Mouse (Mus musculus): ENCODE measurements around the gene 4930442H23Rik. TPM values are rescaled to one million over a fixed set of nuclear protein-coding genes. Genes with fewer than 3 reads are reported as not detected.
"Not testable (repeated sequence)": the region's sequence is repeated elsewhere in the genome, so short reads cannot be mapped to it uniquely, and the experiment has no call there.

4930442H23Rik gene
- polyA plus RNA-seq, 1 experiment from 2014 or later = not detected

GRCm38 (mm10) chr10:81181860-81182259, 1.8 kb downstream of the 4930442H23Rik start:
- WGBS = 68% methylated on average over 12 of the region's 12 CpGs
- peaks cover 79% of the 10 kb centered on the region for H3K36me3 ChIP-seq (ENCODE audit: control insufficient read depth, insufficient read depth, low read length)
- H3K4me3 ChIP-seq (ENCODE audit: control insufficient read depth in 1 of 2, insufficient read depth in 1 of 2, low read depth in 1 of 2, low read length in 2 of 2); ATAC-seq (ENCODE audit: insufficient number of reproducible peaks, insufficient read depth, low FRiP score, low read depth); H3K27me3 ChIP-seq (ENCODE audit: control insufficient read depth, insufficient read depth, low read length); H3K4me2 ChIP-seq (ENCODE audit: low read length); H3K9ac ChIP-seq (ENCODE audit: low read length); H3K9me3 ChIP-seq (ENCODE audit: control insufficient read depth, low read length): not testable (repeated sequence)
- H3K27ac ChIP-seq (replicated peaks in 1 of 2; ENCODE audit: control insufficient read depth in 1 of 2, insufficient read depth in 1 of 2, low read depth in 2 of 2, low read length in 2 of 2) = peak overlapping the region in 1 of 2 experiments; percentile 33; a peak in 1 of 4 replicates
- H3K4me1 ChIP-seq (ENCODE audit: control insufficient read depth in 2 of 2, insufficient read depth in 2 of 2, low read length in 2 of 2) = peaks cover 18 to 50% of the 10 kb centered on the region in 2 experiments

- peaks cover 72% of the 10 kb centered on the region for H3K36me3 ChIP-seq (ENCODE audit: control insufficient read depth, insufficient read depth, low read length)
- ATAC-seq (ENCODE audit: insufficient number of reproducible peaks, insufficient read depth, low FRiP score, low read depth) = no peak
- WGBS = 94% methylated on average over 13 of the region's 13 CpGs
- H3K27ac ChIP-seq (replicated peaks in 1 of 2; ENCODE audit: control insufficient read depth in 1 of 2, insufficient read depth in 1 of 2, low read depth in 2 of 2, low read length in 2 of 2) = no peak overlapping the region; a peak in 1 of 4 replicates
- H3K4me3 ChIP-seq (ENCODE audit: control insufficient read depth in 1 of 2, insufficient read depth in 1 of 2, low read depth in 1 of 2, low read length in 2 of 2) = no peak overlapping the region
- peaks cover 18 to 50% of the 10 kb centered on the region in 2 experiments for H3K4me1 ChIP-seq (ENCODE audit: control insufficient read depth in 2 of 2, insufficient read depth in 2 of 2, low read length in 2 of 2)
- no peak overlapping the region for H3K4me2 ChIP-seq (ENCODE audit: low read length)
- no peaks in the 10 kb centered on the region for H3K9me3 ChIP-seq (ENCODE audit: control insufficient read depth, low read length)
- no peak overlapping the region for H3K9ac ChIP-seq (ENCODE audit: low read length)
- H3K27me3 ChIP-seq (ENCODE audit: control insufficient read depth, insufficient read depth, low read length) = no peaks in the 10 kb centered on the region
Observed at GRCm38 (mm10) chr10:81180946-81181345, 2.7 kb downstream of the 4930442H23Rik start.

GRCm38 (mm10) chr10:81179451-81180342, 4.0 kb downstream of the 4930442H23Rik start:
- H3K4me1 ChIP-seq (ENCODE audit: control insufficient read depth in 2 of 2, insufficient read depth in 2 of 2, low read length in 2 of 2) = peaks cover 14 to 51% of the 10 kb centered on the region in 2 experiments
- no peaks in the 10 kb centered on the region for H3K9me3 ChIP-seq (ENCODE audit: control insufficient read depth, low read length)
- H3K27ac ChIP-seq (replicated peaks in 1 of 2; ENCODE audit: control insufficient read depth in 1 of 2, insufficient read depth in 1 of 2, low read depth in 2 of 2, low read length in 2 of 2) = no peak overlapping the region
- ATAC-seq (ENCODE audit: insufficient number of reproducible peaks, insufficient read depth, low FRiP score, low read depth) = no peak
- H3K4me3 ChIP-seq (ENCODE audit: control insufficient read depth in 1 of 2, insufficient read depth in 1 of 2, low read depth in 1 of 2, low read length in 2 of 2) = no peak overlapping the region
- peaks cover 61% of the 10 kb centered on the region for H3K36me3 ChIP-seq (ENCODE audit: control insufficient read depth, insufficient read depth, low read length)
- no peak overlapping the region for H3K4me2 ChIP-seq (ENCODE audit: low read length)
- H3K9ac ChIP-seq (ENCODE audit: low read length) = no peak overlapping the region
- 88% methylated on average over 32 of the region's 32 CpGs for WGBS
- H3K27me3 ChIP-seq (ENCODE audit: control insufficient read depth, insufficient read depth, low read length) = no peaks in the 10 kb centered on the region

- Histone ChIP-seq H3K4me3 (ENCODE audit: control insufficient read depth in 1 of 2, insufficient read depth in 1 of 2, low read depth in 1 of 2, low read length in 2 of 2) (no peak overlapping the region), H3K36me3 (ENCODE audit: control insufficient read depth, insufficient read depth, low read length) (peaks cover 54% of the 10 kb centered on the region), H3K4me1 (ENCODE audit: control insufficient read depth in 2 of 2, insufficient read depth in 2 of 2, low read length in 2 of 2) (peaks cover 11 to 48% of the 10 kb centered on the region in 2 experiments)
Observed at GRCm38 (mm10) chr10:81178927-81179326, 4.7 kb downstream of the 4930442H23Rik start.

GRCm38 (mm10) chr10:81177958-81178712, 5.5 kb downstream of the 4930442H23Rik start:
- 0 out of 4 replicates have a peak overlapping the region, but pooled peaks of 1 of the 2 experiments have one; percentile 93 for H3K27ac ChIP-seq (replicated peaks in 1 of 2; ENCODE audit: control insufficient read depth in 1 of 2, insufficient read depth in 1 of 2, low read depth in 2 of 2, low read length in 2 of 2)
- peaks cover 8 to 46% of the 10 kb centered on the region in 2 experiments; a peak in 3 of 4 replicates for H3K4me1 ChIP-seq (ENCODE audit: control insufficient read depth in 2 of 2, insufficient read depth in 2 of 2, low read length in 2 of 2)
- no peak for ATAC-seq (ENCODE audit: insufficient number of reproducible peaks, insufficient read depth, low FRiP score, low read depth)
- peak overlapping the region; percentile 98 for H3K9ac ChIP-seq (ENCODE audit: low read length)
- H3K4me3 ChIP-seq (ENCODE audit: control insufficient read depth in 1 of 2, insufficient read depth in 1 of 2, low read depth in 1 of 2, low read length in 2 of 2) = peak overlapping the region; percentile 81 to 90
- peaks cover 54% of the 10 kb centered on the region for H3K36me3 ChIP-seq (ENCODE audit: control insufficient read depth, insufficient read depth, low read length)
- H3K4me2 ChIP-seq (ENCODE audit: low read length) = peak overlapping the region; percentile 95
- no peaks in the 10 kb centered on the region for H3K9me3 ChIP-seq (ENCODE audit: control insufficient read depth, low read length)
- 58% methylated on average over 14 of the region's 14 CpGs for WGBS
- H3K27me3 ChIP-seq (ENCODE audit: control insufficient read depth, insufficient read depth, low read length) = no peaks in the 10 kb centered on the region

More at GRCm38 (mm10) chr10:81178927-81179326, 4.7 kb downstream of the 4930442H23Rik start:
- Histone ChIP-seq H3K9ac (ENCODE audit: low read length) (no peak overlapping the region), H3K4me2 (ENCODE audit: low read length) (no peak overlapping the region), H3K27me3 (ENCODE audit: control insufficient read depth, insufficient read depth, low read length) (no peaks in the 10 kb centered on the region), H3K27ac (replicated peaks in 1 of 2; ENCODE audit: control insufficient read depth in 1 of 2, insufficient read depth in 1 of 2, low read depth in 2 of 2, low read length in 2 of 2) (no peak overlapping the region), H3K9me3 (ENCODE audit: control insufficient read depth, low read length) (no peaks in the 10 kb centered on the region)
- no peak for ATAC-seq (ENCODE audit: insufficient number of reproducible peaks, insufficient read depth, low FRiP score, low read depth)
- WGBS = 92% methylated on average over 11 of the region's 11 CpGs

GRCm38 (mm10) chr10:81177491-81177925, 6.1 kb downstream of the 4930442H23Rik start:
- H3K9me3 ChIP-seq (ENCODE audit: control insufficient read depth, low read length) = no peaks in the 10 kb centered on the region
- no peaks in the 10 kb centered on the region for H3K27me3 ChIP-seq (ENCODE audit: control insufficient read depth, insufficient read depth, low read length)
- peaks cover 10 to 46% of the 10 kb centered on the region in 2 experiments; a peak in 3 of 4 replicates for H3K4me1 ChIP-seq (ENCODE audit: control insufficient read depth in 2 of 2, insufficient read depth in 2 of 2, low read length in 2 of 2)
- WGBS = 6% methylated on average over 16 of the region's 16 CpGs
- peak overlapping the region; percentile 98 for H3K9ac ChIP-seq (ENCODE audit: low read length)
- peaks cover 52% of the 10 kb centered on the region for H3K36me3 ChIP-seq (ENCODE audit: control insufficient read depth, insufficient read depth, low read length)
- H3K4me3 ChIP-seq (ENCODE audit: control insufficient read depth in 1 of 2, insufficient read depth in 1 of 2, low read depth in 1 of 2, low read length in 2 of 2) = peak overlapping the region; percentile 81 to 90
- no peak for ATAC-seq (ENCODE audit: insufficient number of reproducible peaks, insufficient read depth, low FRiP score, low read depth)
- peak overlapping the region; percentile 95 for H3K4me2 ChIP-seq (ENCODE audit: low read length)
- peak overlapping the region; percentile 76 to 93 for H3K27ac ChIP-seq (replicated peaks in 1 of 2; ENCODE audit: control insufficient read depth in 1 of 2, insufficient read depth in 1 of 2, low read depth in 2 of 2, low read length in 2 of 2)

All from heart, embryonic 14.5 days (tissue).